Mouse (Mus musculus) embryonic facial prominence, embryonic 11.5 days (tissue): ENCODE results near the gene Cdh3. TPM values are rescaled to one million over a fixed set of nuclear protein-coding genes. Genes with fewer than 3 reads are reported as not detected.
"Not testable (repeated sequence)": the region's sequence is repeated elsewhere in the genome, so short reads cannot be mapped to it uniquely, and the experiment has no call there.

Experiments
- ATAC-seq: fragments of 200-750 bp; cut with Nextera tagmentation; replicated peaks from 2 replicates; pipeline ENCODE4 v1.8.0; 2017; ENCODE audit warnings: low read depth; ENCODE audit not compliant: insufficient number of reproducible peaks, low FRiP score, low TSS enrichment
- DNase-seq: peaks from one replicate; pipeline ENCODE4 v3.0.0-alpha.2; 2015; ENCODE audit warnings: low spot score
- H3K27ac ChIP-seq: fragments of 300-500 bp; sonication (generic); replicated peaks from 2 replicates; pipeline ENCODE4 v1.5.1; 2014; ENCODE audit warnings: mild to moderate bottlenecking, low read depth, low read length, control low read depth
- H3K27me3 ChIP-seq: fragments of 300-500 bp; sonication (generic); 2 replicates; pipeline ENCODE4 v1.6.1; 2014; ENCODE audit warnings: mild to moderate bottlenecking, low read length, moderate library complexity, mixed read lengths; ENCODE audit not compliant: control insufficient read depth, insufficient read depth
- H3K36me3 ChIP-seq: fragments of 300-500 bp; sonication (generic); replicated peaks from 2 replicates; pipeline ENCODE4 v1.6.1; 2014; ENCODE audit warnings: low read depth, mild to moderate bottlenecking, low read length, moderate library complexity, mixed read lengths; ENCODE audit not compliant: control insufficient read depth, insufficient read depth
- H3K4me1 ChIP-seq: fragments of 300-500 bp; sonication (generic); 2 replicates; pipeline ENCODE4 v1.6.1; 2014; ENCODE audit warnings: low read length, mixed read lengths; ENCODE audit not compliant: control insufficient read depth, insufficient read depth
- H3K4me2 ChIP-seq: fragments of 300-500 bp; sonication (generic); 2 replicates; pipeline ENCODE4 v1.6.1; 2014; ENCODE audit warnings: low read depth, mild to moderate bottlenecking, control low read depth, low read length, moderate library complexity
- H3K4me3 ChIP-seq: fragments of 300-500 bp; sonication (generic); 2 replicates; pipeline ENCODE4 v1.5.1; 2014; ENCODE audit warnings: low read depth, low read length, control low read depth
- H3K9ac ChIP-seq: fragments of 300-500 bp; sonication (generic); replicated peaks from 2 replicates; pipeline ENCODE4 v1.6.1; 2014; ENCODE audit warnings: mild to moderate bottlenecking, control low read depth, low read length
- H3K9me3 ChIP-seq: fragments of 300-500 bp; sonication (generic); replicated peaks from 2 replicates; pipeline ENCODE4 v1.6.1; 2016; ENCODE audit warnings: mild to moderate bottlenecking, low read length, inconsistent platforms, mixed read lengths; ENCODE audit not compliant: control insufficient read depth
- WGBS: fragments of 180-500 bp; shearing (Covaris S2); extraction: QIAGEN DNeasy Blood & Tissue Kit; methylation state at CpG from one replicate; pipeline ENCODE4 v1.1.7; 2014; 5-methylcytosine and 5-hydroxymethylcytosine counted together
- polyA plus RNA-seq: library from polyadenylated mRNA; unstranded; fragments of >200 nt; fragmentation: Nextera tagmentation; extraction: Ambion mirVana; gene quantifications from 2 replicates; pipeline ENCODE4 v1.2.1, GENCODE M21; 2014

Cdh3 gene
- polyA plus RNA-seq, 1 experiment from 2014 or later: 10.8 TPM

DNA sequence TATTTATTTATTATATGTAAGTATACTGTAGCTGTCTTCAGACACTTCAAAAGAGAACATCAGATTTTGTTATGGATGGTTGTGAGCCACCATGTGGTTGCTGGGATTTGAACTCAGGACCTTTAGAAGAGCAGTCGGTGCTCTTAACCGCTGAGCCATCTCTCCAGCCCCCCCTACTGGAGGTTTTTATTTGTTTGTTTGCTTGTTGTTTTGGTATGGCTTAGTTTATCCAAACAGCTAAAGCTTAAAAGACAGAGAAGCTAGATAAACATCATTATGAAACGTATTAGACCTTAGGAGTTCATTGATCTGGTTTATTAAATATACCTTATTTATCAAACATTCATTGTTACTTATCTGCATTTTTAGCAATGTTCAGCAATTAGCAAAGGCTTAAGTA, 84.9 kb downstream of the Cdh3 start:
- DNase-seq, H3K4me2 ChIP-seq, H3K9me3 ChIP-seq, H3K9ac ChIP-seq, H3K4me3 ChIP-seq, H3K36me3 ChIP-seq, H3K27me3 ChIP-seq, ATAC-seq, H3K4me1 ChIP-seq, H3K27ac ChIP-seq: not testable (repeated sequence)
- WGBS: 95% methylated on average over 3 of the region's 3 CpGs

DNA sequence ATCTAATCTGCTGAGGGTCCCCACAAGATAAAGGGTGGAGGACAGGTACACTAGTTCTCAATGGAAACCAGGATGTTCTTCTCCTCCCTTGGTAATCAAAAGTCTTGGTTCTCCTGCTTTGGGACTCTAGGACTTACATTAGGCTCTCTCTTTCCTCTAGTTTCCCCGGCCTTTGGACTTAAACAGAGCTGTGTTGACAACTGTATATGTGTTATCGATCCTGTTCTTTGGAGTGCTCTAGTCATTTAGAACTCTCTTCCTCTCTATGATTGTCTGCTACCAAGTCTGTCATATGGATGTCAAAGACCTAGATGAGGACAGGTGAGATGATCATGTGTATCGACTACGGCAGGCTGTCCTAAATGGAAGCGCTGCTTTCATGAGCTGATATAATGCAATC, 86.4 kb downstream of the Cdh3 start:
- H3K27ac ChIP-seq: no peak overlapping the region
- no peak overlapping the region for H3K9ac ChIP-seq
- H3K4me2 ChIP-seq: no peak overlapping the region
- no peak for DNase-seq
- WGBS: 94% methylated on average over 5 of the region's 5 CpGs
- peaks cover 3% of the 10 kb centered on the region; the same call in 1 of the 2 replicates for H3K27me3 ChIP-seq
- ATAC-seq: no peak
- H3K9me3 ChIP-seq: no peaks in the 10 kb centered on the region
- H3K4me3 ChIP-seq: no peak overlapping the region
- no peaks in the 10 kb centered on the region for H3K4me1 ChIP-seq
- no peaks in the 10 kb centered on the region for H3K36me3 ChIP-seq

DNA sequence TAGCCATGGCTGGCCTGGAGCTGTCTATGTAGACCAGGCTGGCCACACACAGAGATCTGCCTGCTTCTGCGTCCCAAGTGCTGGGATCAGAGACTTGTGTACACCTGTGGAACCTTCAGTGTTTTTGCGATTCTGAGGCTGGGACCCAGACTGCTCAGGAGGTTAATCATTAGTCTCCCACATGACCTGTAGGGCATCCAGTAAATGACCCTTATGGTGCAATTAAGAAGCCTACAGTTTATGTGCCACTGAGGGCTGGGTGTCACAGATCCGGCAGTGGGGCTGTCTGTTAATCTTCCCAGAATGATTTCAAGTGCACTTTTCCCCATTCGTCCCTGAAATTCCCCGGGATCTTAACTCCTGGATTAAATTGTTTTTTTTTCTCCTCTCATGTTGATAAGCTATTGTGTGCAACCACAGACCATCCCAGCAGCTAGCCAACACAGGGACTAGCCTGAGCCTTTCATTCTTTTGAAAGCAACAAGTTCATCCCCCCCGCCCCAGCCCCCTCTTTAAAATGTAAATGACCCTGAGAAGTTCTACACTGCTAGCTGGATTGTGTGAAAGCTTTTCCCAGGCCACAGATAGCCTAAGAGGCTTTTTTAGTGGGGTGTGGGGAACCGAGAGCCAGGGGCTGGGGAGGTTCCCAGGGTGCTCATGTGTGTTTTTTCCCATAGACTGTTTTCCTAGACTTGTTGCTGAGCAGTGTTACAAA, 88.7 kb downstream of the Cdh3 start:
- 36% methylated on average over 7 of the region's 7 CpGs for WGBS
- no peak for ATAC-seq

DNA sequence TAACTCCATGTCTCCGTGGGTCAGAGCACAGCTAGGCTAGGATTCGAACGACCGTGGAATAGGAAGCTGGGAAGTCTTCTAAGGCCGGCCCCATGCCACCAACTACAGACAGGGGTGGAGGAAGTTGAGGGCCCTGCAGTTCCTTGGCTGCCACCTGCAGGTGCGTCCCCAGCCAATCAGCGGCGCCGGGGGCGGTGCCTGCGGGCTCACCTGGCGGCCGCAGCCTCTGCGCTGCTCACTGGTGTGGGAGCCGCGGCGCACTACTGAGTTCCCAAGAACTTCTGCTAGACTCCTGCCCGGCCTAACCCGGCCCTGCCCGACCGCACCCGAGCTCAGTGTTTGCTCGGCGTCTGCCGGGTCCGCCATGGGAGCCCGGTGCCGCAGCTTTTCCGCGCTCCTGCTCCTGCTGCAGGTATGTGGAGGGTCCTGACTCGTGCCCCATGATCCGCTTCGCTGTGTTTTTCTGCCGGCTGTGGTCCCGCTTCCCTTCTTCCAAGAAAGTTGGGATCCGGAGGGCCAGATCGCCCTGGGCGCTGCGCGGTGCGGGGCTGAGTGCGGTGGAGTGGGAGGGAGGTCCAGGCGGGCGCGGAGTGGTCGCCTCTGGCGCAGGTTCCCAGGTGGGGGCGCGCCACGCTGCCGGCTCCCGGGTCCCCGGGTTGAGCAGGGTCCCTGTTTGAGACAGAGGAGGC, 92.6 kb downstream of the Cdh3 start, which contains the start of gene Cdh1:
TSS of gene Cdh1 (plus strand) at position 221 of the 689 bp plus-strand sequence.
- WGBS: 1% methylated on average over 52 of the region's 53 CpGs
- H3K27me3 ChIP-seq: peaks cover 43% of the 10 kb centered on the region

More for the DNA sequence above, 88.7 kb downstream of the Cdh3 start:
- Histone ChIP-seq H3K4me2 (no peak overlapping the region), H3K9ac (no peak overlapping the region), H3K4me1 (peaks cover 7% of the 10 kb centered on the region), H3K27ac (no peak overlapping the region), H3K4me3 (no peak overlapping the region), H3K9me3 (no peaks in the 10 kb centered on the region), H3K36me3 (no peaks in the 10 kb centered on the region), H3K27me3 (peaks cover 21% of the 10 kb centered on the region)
- no peak for DNase-seq

DNA sequence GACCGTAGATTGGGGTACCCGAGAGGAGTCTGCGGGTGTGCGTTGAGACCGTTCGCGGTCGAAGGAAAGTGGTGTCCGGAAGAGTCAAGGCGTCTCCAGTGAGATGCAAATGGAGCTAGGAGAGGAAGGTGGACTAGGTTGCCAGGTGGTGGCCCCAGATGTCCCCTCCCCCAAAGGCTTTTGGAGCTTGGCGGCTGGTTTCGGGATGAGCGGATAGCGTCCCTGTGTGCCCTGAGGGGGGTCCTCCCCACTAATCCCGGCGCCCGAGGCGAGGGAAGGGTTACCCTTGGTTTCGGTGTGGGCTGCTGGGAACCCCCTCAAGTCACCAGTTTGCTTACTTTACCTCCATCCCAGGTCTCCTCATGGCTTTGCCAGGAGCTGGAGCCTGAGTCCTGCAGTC, 93.2 kb downstream of the Cdh3 start:
- H3K9ac ChIP-seq: peak overlapping the region; percentile 41

More for the DNA sequence above, 92.6 kb downstream of the Cdh3 start, which contains the start of gene Cdh1:
- H3K4me2 ChIP-seq: peak within 1 kb of the TSS; percentile 89
- ATAC-seq (peak; percentile 66; the same call in 1 of the 2 replicates), DNase-seq (peak; percentile 70)
- no peaks in the 10 kb centered on the region for H3K36me3 ChIP-seq
- no peaks in the 10 kb centered on the region for H3K9me3 ChIP-seq
- H3K27ac ChIP-seq: no peak within 1 kb of the TSS
- H3K4me1 ChIP-seq: peaks cover 7% of the 10 kb centered on the region
- peak within 1 kb of the TSS; percentile 48 for H3K4me3 ChIP-seq
- H3K9ac ChIP-seq: peak within 1 kb of the TSS; percentile 41

DNA sequence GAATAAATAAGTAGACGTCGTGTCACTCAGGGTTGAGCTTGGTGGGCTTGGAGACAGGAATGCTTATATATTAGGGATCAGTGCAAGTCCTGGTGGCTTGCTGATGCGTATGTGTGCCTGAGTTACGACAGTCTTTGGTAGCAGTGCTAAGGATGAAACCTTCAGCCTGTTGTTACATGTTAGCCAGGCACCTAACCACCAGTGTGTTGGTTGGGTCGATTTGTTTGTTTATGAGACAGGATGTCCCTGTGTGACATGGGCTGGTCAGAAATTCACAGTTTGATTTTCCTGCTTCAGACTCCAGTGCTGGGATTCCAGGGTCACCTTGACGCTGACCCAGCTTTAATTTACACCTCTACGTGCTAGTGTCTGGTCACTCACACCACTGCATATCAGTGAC, 95.0 kb downstream of the Cdh3 start:
- H3K9me3 ChIP-seq: no peaks in the 10 kb centered on the region
- peaks cover 43% of the 10 kb centered on the region for H3K27me3 ChIP-seq
- no peak overlapping the region for H3K9ac ChIP-seq
- 67% methylated on average over 7 of the region's 7 CpGs for WGBS
- no peaks in the 10 kb centered on the region for H3K36me3 ChIP-seq
- no peak overlapping the region for H3K4me3 ChIP-seq
- H3K4me2 ChIP-seq: no peak overlapping the region
- no peak for ATAC-seq
- peaks cover 7% of the 10 kb centered on the region for H3K4me1 ChIP-seq
- DNase-seq: no peak
- H3K27ac ChIP-seq: no peak overlapping the region

More for the DNA sequence above, 93.2 kb downstream of the Cdh3 start:
- under 1% methylated on average over 19 of the region's 19 CpGs for WGBS
- H3K4me1 ChIP-seq: peaks cover 7% of the 10 kb centered on the region
- no peaks in the 10 kb centered on the region for H3K9me3 ChIP-seq
- H3K4me3 ChIP-seq: peak overlapping the region; percentile 48
- peaks cover 43% of the 10 kb centered on the region for H3K27me3 ChIP-seq
- DNase-seq (no peak), ATAC-seq (no peak)
- no peak overlapping the region for H3K27ac ChIP-seq
- H3K36me3 ChIP-seq: no peaks in the 10 kb centered on the region
- peak overlapping the region; percentile 89 for H3K4me2 ChIP-seq

DNA sequence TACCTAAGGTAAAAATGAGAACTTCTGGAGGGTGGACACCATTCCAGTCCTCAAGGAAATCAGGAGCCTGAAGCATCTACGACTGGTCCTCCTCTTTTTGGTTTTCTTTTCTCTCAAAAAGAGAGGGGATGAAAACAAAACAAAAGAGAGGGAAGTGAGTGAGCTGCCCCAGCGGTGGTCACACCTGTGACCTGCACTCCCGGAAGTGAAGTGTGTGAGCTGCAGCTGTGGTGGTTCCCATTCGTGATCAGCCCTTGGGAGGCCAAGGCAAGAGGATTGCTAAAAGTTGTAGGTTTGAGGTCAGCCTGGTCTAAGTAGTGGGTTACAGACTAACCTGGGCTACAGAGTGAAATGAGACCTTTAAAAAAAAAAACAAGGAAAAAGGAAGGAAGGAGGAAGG, 95.4 kb downstream of the Cdh3 start:
- Histone ChIP-seq H3K4me1 (peaks cover 7% of the 10 kb centered on the region), H3K4me2 (no peak overlapping the region), H3K27me3 (peaks cover 43% of the 10 kb centered on the region), H3K9me3 (no peaks in the 10 kb centered on the region), H3K9ac (no peak overlapping the region), H3K4me3 (no peak overlapping the region), H3K27ac (no peak overlapping the region), H3K36me3 (no peaks in the 10 kb centered on the region)
- ATAC-seq (no peak), DNase-seq (no peak)
- WGBS: 43% methylated on average over 4 of the region's 4 CpGs

DNA sequence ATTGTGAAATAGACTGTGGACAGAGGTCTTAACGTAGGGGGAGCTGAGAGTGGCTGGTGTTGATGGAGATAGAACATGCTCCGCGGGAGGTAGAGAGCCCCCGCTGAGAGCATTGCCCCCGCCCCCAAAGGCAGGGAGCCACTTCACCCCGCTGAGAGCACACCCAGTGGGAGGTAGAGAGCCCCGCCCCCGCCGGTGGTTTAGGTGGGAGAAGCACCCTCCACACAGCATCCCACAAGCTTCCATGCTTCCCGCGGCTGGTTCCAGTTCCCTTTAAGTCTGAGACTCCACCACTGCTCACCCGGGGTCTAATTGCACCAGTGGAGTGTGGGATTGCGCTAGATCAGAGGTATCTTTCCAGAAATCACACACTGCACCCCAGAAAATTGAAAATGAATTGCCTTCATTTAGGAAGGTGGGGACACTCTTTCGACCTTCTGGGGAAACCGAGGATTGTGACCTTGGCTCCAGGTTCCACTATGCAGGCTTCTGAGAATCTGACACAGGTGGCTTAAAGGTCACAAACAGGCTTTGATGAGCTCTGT, 96.0 kb downstream of the Cdh3 start:
- ATAC-seq (no peak), DNase-seq (no peak)
- Histone ChIP-seq H3K4me2 (no peak overlapping the region), H3K4me1 (peaks cover 7% of the 10 kb centered on the region), H3K36me3 (no peaks in the 10 kb centered on the region), H3K4me3 (no peak overlapping the region), H3K9me3 (no peaks in the 10 kb centered on the region), H3K9ac (no peak overlapping the region), H3K27me3 (peaks cover 40% of the 10 kb centered on the region), H3K27ac (no peak overlapping the region)
- 39% methylated on average over 15 of the region's 15 CpGs for WGBS
